Mouse (Mus musculus): ENCODE measurements around the gene Gpr37l1.

The Gpr37l1 gene

GRCm38 (mm10) chr1:135147702-135148058 is 19.8 kb downstream of the Gpr37l1 start:
- no peak for DNase-seq (ENCODE audit: low spot score)

GRCm38 (mm10) chr1:135146946-135147701 is 20.4 kb downstream of the Gpr37l1 start:
- DNase-seq (ENCODE audit: low spot score): peak; percentile 92

- peak; percentile 90 for DNase-seq (ENCODE audit: low spot score)
These were observed 21.2 kb downstream of the Gpr37l1 start, which contains the start of gene Arl8a for GRCm38 (mm10) chr1:135146077-135146945. Gene Arl8a (plus strand): TSS chr1:135146824.

GRCm38 (mm10) chr1:135143940-135144339 is 23.5 kb downstream of the Gpr37l1 start:
- no peak for DNase-seq (ENCODE audit: low spot score)

- DNase-seq (ENCODE audit: low spot score): no peak
These were observed 25.0 kb downstream of the Gpr37l1 start for GRCm38 (mm10) chr1:135142452-135142851.

GRCm38 (mm10) chr1:135139906-135140305 is 27.6 kb downstream of the Gpr37l1 start:
- no peak for DNase-seq (ENCODE audit: low spot score)

- peak; percentile 83 for DNase-seq (ENCODE audit: low spot score)
These were observed 31.0 kb downstream of the Gpr37l1 start for GRCm38 (mm10) chr1:135136500-135136899.

- no peak for DNase-seq (ENCODE audit: low spot score)
These were observed 32.2 kb downstream of the Gpr37l1 start for GRCm38 (mm10) chr1:135135111-135135787.

- DNase-seq (ENCODE audit: low spot score): no peak
These were observed 33.6 kb downstream of the Gpr37l1 start for GRCm38 (mm10) chr1:135133678-135134435.

- no peak for DNase-seq (ENCODE audit: low spot score)
These were observed 34.5 kb downstream of the Gpr37l1 start for GRCm38 (mm10) chr1:135132893-135133369.

GRCm38 (mm10) chr1:135132473-135132872 is 35.0 kb downstream of the Gpr37l1 start, which contains the start of gene Ptpn7:
Gene Ptpn7 (plus strand): TSS chr1:135132700.
- peak; percentile 88 for DNase-seq (ENCODE audit: low spot score)

GRCm38 (mm10) chr1:135131560-135131959 is 35.9 kb downstream of the Gpr37l1 start:
- no peak for DNase-seq (ENCODE audit: low spot score)

GRCm38 (mm10) chr1:135131034-135131433 is 36.4 kb downstream of the Gpr37l1 start:
- DNase-seq (ENCODE audit: low spot score): no peak

- no peak for DNase-seq (ENCODE audit: low spot score)
These were observed 37.0 kb downstream of the Gpr37l1 start for GRCm38 (mm10) chr1:135130376-135131018.

GRCm38 (mm10) chr1:135129543-135130183 is 37.8 kb downstream of the Gpr37l1 start:
- no peak for DNase-seq (ENCODE audit: low spot score)

- DNase-seq (ENCODE audit: low spot score): peak; percentile 74
These were observed 38.5 kb downstream of the Gpr37l1 start for GRCm38 (mm10) chr1:135128986-135129385.

GRCm38 (mm10) chr1:135128011-135128441 is 39.5 kb downstream of the Gpr37l1 start:
- DNase-seq (ENCODE audit: low spot score): no peak

- no peak for DNase-seq (ENCODE audit: low spot score)
These were observed 40.9 kb downstream of the Gpr37l1 start for GRCm38 (mm10) chr1:135126443-135127027.

GRCm38 (mm10) chr1:135125990-135126389 is 41.5 kb downstream of the Gpr37l1 start:
- peak; percentile 73 for DNase-seq (ENCODE audit: low spot score)

Data from testis, postnatal 10 days (tissue).